Mouse (Mus musculus): ENCODE results near the gene Trappc3l. TPM values are rescaled to one million over a fixed set of nuclear protein-coding genes. Genes with fewer than 3 reads are reported as not detected.

The Trappc3l gene
- polyA plus RNA-seq, 1 experiment from 2014 or later, result not detected

DNA sequence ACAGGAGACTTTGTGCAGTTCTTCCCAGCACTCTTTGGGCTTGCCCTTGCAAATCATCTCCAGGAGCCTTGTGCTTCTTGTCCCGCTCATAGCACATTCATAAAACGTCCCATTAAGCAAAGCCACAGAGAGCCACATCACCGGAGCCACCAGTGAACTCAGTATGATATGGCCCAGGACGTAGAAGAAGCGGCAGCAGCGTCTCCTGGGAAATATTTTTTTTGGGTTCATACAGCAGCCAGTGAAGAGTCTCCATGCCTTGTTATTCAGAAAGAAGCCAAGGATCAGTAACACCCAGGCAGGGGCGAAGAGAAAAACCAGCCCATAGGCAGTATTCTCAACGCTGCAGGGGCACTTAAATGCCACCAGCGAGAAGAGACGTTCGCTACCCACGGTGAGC, 58.6 kb downstream of the Trappc3l start:
- no peak for ATAC-seq (ENCODE audit: low FRiP score, low TSS enrichment)
- TF ChIP-seq EP300 (optimal IDR thresholded peaks at IDR 0.05) (no peak), CTCF (IDR thresholded peaks at IDR 0.05; ENCODE audit: low read depth) (no peak)
- WGBS, result 52% methylated on average over 12 of the region's 12 CpGs
- H3K4me2 ChIP-seq (replicated peaks; ENCODE audit: low read depth), result peak overlapping the region; percentile 52
- peak overlapping the region; percentile 69; the same call in 1 of the 2 replicates for H3K27ac ChIP-seq (replicated peaks)
- H3K4me1 ChIP-seq (replicated peaks; ENCODE audit: control insufficient read depth, insufficient read depth), result no peaks in the 10 kb centered on the region
- H3K9me3 ChIP-seq (ENCODE audit: control insufficient read depth, low read length), result no peaks in the 10 kb centered on the region
- peak overlapping the region; percentile 33 for H3K4me3 ChIP-seq (ENCODE audit: low read depth, low read length)
- H3K36me3 ChIP-seq (ENCODE audit: control insufficient read depth, insufficient read depth, low read length), result no peaks in the 10 kb centered on the region
- H3K9ac ChIP-seq (ENCODE audit: low read length), result peak overlapping the region; percentile 55
- no peaks in the 10 kb centered on the region for H3K27me3 ChIP-seq (ENCODE audit: control insufficient read depth, insufficient read depth, low read length)
- no peak for DNase-seq (ENCODE audit: low spot score)

DNA sequence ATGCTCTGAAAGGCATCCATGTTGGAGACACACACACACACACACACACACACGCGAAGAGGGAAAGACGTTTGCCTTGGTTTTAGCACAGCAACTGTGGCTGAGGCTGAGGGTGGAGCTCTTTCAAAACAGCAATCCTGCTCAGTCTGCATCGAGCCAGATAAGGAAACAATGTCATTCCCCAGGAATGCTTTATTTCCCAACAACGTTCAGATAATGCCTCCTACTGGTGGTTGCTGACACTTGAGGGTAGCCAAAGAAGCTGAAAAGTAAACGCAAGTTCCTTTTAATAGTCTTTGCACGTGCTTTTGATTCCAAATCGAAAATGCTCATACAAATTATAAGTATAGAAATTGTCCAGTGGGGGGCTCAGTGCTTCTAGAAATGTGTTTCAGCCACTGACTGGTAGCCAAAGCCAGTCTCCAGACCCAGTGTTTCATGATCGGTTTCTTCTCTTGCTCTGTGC, 59.1 kb downstream of the Trappc3l start, which contains the start of gene Calhm5:
Gene Calhm5 (minus strand): TSS at position 102 of the 466 bp plus-strand sequence.
- Histone ChIP-seq H3K9me3 (ENCODE audit: control insufficient read depth, low read length) (no peaks in the 10 kb centered on the region), H3K27ac (replicated peaks) (peak within 1 kb of the TSS; percentile 69; the same call in 1 of the 2 replicates), H3K36me3 (ENCODE audit: control insufficient read depth, insufficient read depth, low read length) (no peaks in the 10 kb centered on the region), H3K4me3 (ENCODE audit: low read depth, low read length) (peak within 1 kb of the TSS; percentile 33), H3K4me2 (replicated peaks; ENCODE audit: low read depth) (peak within 1 kb of the TSS; percentile 52), H3K27me3 (ENCODE audit: control insufficient read depth, insufficient read depth, low read length) (no peaks in the 10 kb centered on the region), H3K4me1 (replicated peaks; ENCODE audit: control insufficient read depth, insufficient read depth) (no peaks in the 10 kb centered on the region), H3K9ac (ENCODE audit: low read length) (peak within 1 kb of the TSS; percentile 55)
- peak; percentile 38 for TF ChIP-seq EP300 (optimal IDR thresholded peaks at IDR 0.05)
- peak; percentile 92 for TF ChIP-seq CTCF (IDR thresholded peaks at IDR 0.05; ENCODE audit: low read depth)
- DNase-seq (ENCODE audit: low spot score) (peak; percentile 48), ATAC-seq (ENCODE audit: low FRiP score, low TSS enrichment) (peak; percentile 96)
- 5% methylated on average over 9 of the region's 9 CpGs for WGBS

DNA sequence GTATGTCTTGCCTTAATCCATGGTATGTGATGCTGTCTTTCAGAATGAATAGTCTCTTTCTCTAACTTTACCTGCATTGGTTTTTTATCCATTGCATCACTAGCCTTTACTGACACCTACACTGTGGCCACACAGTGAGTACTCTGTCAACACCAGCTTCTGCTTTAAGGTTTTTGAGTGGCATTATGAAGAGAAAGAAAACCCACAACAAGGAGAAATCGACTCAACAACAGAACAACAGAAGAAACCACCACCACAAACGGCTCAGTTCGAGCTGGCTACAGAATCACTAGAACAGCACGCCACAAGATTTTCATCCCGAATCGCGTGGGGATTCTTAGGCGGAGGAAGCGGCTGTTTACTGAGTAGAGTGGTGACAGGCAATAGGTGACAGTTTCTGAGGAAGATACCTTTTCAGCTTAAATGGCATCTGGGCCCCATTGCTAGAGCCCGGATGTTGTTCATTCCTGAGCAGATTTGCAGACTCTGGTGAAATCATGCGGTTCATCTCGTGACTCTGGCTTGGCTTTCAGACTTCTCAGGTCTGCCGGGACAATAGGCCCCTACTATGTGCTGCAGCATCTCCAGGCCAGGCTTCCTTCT, 73.6 kb downstream of the Trappc3l start:
- Histone ChIP-seq H3K9me3 (ENCODE audit: control insufficient read depth, low read length) (no peaks in the 10 kb centered on the region), H3K4me3 (ENCODE audit: low read depth, low read length) (no peak overlapping the region), H3K27me3 (ENCODE audit: control insufficient read depth, insufficient read depth, low read length) (no peaks in the 10 kb centered on the region), H3K9ac (ENCODE audit: low read length) (no peak overlapping the region), H3K4me1 (replicated peaks; ENCODE audit: control insufficient read depth, insufficient read depth) (no peaks in the 10 kb centered on the region), H3K4me2 (replicated peaks; ENCODE audit: low read depth) (no peak overlapping the region), H3K27ac (replicated peaks) (no peak overlapping the region), H3K36me3 (ENCODE audit: control insufficient read depth, insufficient read depth, low read length) (no peaks in the 10 kb centered on the region)
- TF ChIP-seq EP300 (optimal IDR thresholded peaks at IDR 0.05) (no peak), CTCF (IDR thresholded peaks at IDR 0.05; ENCODE audit: low read depth) (no peak)
- no peak for DNase-seq (ENCODE audit: low spot score)
- no peak for ATAC-seq (ENCODE audit: low FRiP score, low TSS enrichment)
- 81% methylated on average over 13 of the region's 13 CpGs for WGBS

GRCm38 (mm10) chr10:34111964-34112738, 74.8 kb downstream of the Trappc3l start:
- Histone ChIP-seq H3K4me2 (replicated peaks; ENCODE audit: low read depth) (no peak overlapping the region), H3K36me3 (ENCODE audit: control insufficient read depth, insufficient read depth, low read length) (no peaks in the 10 kb centered on the region), H3K9me3 (ENCODE audit: control insufficient read depth, low read length) (no peaks in the 10 kb centered on the region), H3K4me3 (ENCODE audit: low read depth, low read length) (no peak overlapping the region), H3K27ac (replicated peaks) (no peak overlapping the region), H3K27me3 (ENCODE audit: control insufficient read depth, insufficient read depth, low read length) (no peaks in the 10 kb centered on the region), H3K4me1 (replicated peaks; ENCODE audit: control insufficient read depth, insufficient read depth) (no peaks in the 10 kb centered on the region), H3K9ac (ENCODE audit: low read length) (no peak overlapping the region)
- ATAC-seq (ENCODE audit: low FRiP score, low TSS enrichment), result no peak
- no peak for DNase-seq (ENCODE audit: low spot score)
- TF ChIP-seq CTCF (IDR thresholded peaks at IDR 0.05; ENCODE audit: low read depth), result no peak
- whole genome bisulfite sequencing, result 62% methylated on average over 4 of the region's 4 CpGs

- no peaks in the 10 kb centered on the region for H3K27me3 ChIP-seq (ENCODE audit: control insufficient read depth, insufficient read depth, low read length)
- H3K4me1 ChIP-seq (replicated peaks; ENCODE audit: control insufficient read depth, insufficient read depth), result no peaks in the 10 kb centered on the region
- TF ChIP-seq EP300 (optimal IDR thresholded peaks at IDR 0.05), result no peak
- TF ChIP-seq CTCF (IDR thresholded peaks at IDR 0.05; ENCODE audit: low read depth), result no peak
- H3K36me3 ChIP-seq (ENCODE audit: control insufficient read depth, insufficient read depth, low read length), result no peaks in the 10 kb centered on the region
- ATAC-seq (ENCODE audit: low FRiP score, low TSS enrichment) (no peak), DNase-seq (ENCODE audit: low spot score) (no peak)
- no peaks in the 10 kb centered on the region for H3K9me3 ChIP-seq (ENCODE audit: control insufficient read depth, low read length)
- H3K9ac ChIP-seq (ENCODE audit: low read length), result no peak overlapping the region
- no peak overlapping the region for H3K4me3 ChIP-seq (ENCODE audit: low read depth, low read length)
- no peak overlapping the region for H3K4me2 ChIP-seq (replicated peaks; ENCODE audit: low read depth)
- H3K27ac ChIP-seq (replicated peaks), result no peak overlapping the region
- 30% methylated on average over 3 of the region's 3 CpGs for WGBS
These were observed 79.7 kb downstream of the Trappc3l start for GRCm38 (mm10) chr10:34117131-34117530.

DNA sequence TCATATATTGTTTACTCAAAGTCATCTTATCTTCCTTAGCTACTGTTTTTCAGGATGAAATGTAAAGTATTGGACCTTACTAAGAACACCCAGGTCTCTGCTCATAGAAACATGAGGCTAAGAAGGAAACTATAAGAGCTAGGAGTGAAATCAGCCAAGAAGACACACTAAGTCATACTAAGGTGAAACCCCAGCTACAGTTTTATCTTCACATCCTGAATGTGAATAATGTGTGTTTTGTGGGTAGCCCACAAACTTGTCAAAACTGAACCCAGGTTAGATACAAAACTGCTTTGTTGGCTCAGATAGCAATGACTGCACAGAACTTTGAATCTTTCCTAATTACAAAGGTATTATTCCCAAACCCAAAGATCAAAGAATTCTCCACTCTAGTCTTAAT, 80.4 kb downstream of the Trappc3l start:
- no peaks in the 10 kb centered on the region for H3K4me1 ChIP-seq (replicated peaks; ENCODE audit: control insufficient read depth, insufficient read depth)
- H3K4me3 ChIP-seq (ENCODE audit: low read depth, low read length), result no peak overlapping the region
- no peak overlapping the region for H3K27ac ChIP-seq (replicated peaks)
- DNase-seq (ENCODE audit: low spot score) (no peak), ATAC-seq (ENCODE audit: low FRiP score, low TSS enrichment) (no peak)
- no peaks in the 10 kb centered on the region for H3K27me3 ChIP-seq (ENCODE audit: control insufficient read depth, insufficient read depth, low read length)
- H3K36me3 ChIP-seq (ENCODE audit: control insufficient read depth, insufficient read depth, low read length), result no peaks in the 10 kb centered on the region
- H3K9me3 ChIP-seq (ENCODE audit: control insufficient read depth, low read length), result no peaks in the 10 kb centered on the region
- H3K4me2 ChIP-seq (replicated peaks; ENCODE audit: low read depth), result no peak overlapping the region
- TF ChIP-seq CTCF (IDR thresholded peaks at IDR 0.05; ENCODE audit: low read depth) (no peak), EP300 (optimal IDR thresholded peaks at IDR 0.05) (no peak)
- H3K9ac ChIP-seq (ENCODE audit: low read length), result no peak overlapping the region

Data from stomach, postnatal 0 days (tissue).